Mouse (Mus musculus) MEL (cell line): Measurements from ENCODE around the gene Necab3.

Source experiments
- CTCF ChIP-seq, 3 experiments: IDR thresholded peaks in 2 of 3; conservative IDR thresholded peaks in 1 of 3; 2 replicates each; pipeline ENCODE4 v1.5.1; 2011 to 2012; ENCODE audit warnings: low read length in 3 of 3, low read depth in 2 of 3, mild to moderate bottlenecking in 2 of 3, improper control_type of control experiment in 1 of 3, inconsistent platforms in 1 of 3, mixed read lengths in 1 of 3, moderate library complexity in 1 of 3; ENCODE audit not compliant: control insufficient read depth in 1 of 3, insufficient read depth in 1 of 3, poor library complexity in 1 of 3, severe bottlenecking in 1 of 3
- GATA1 ChIP-seq: IDR thresholded peaks from 2 replicates; pipeline ENCODE4 v1.6.1; 2011; ENCODE audit warnings: low read depth, low read length, improper control_type of control experiment
- HCFC1 ChIP-seq: IDR thresholded peaks from 2 replicates; pipeline ENCODE4 v1.6.1; 2012; ENCODE audit warnings: low read depth, mild to moderate bottlenecking, inconsistent platforms, low read length, improper control_type of control experiment, moderate library complexity
- POLR2A ChIP-seq, 2 experiments: IDR thresholded peaks; 2 replicates each; pipeline ENCODE4 v1.6.1; 2011 to 2012; ENCODE audit warnings: low read length in 2 of 2, mild to moderate bottlenecking in 2 of 2, control low read depth in 1 of 2, improper control_type of control experiment in 1 of 2, low read depth in 1 of 2, moderate library complexity in 1 of 2; ENCODE audit not compliant: control insufficient read depth in 1 of 2, insufficient read depth in 1 of 2, poor library complexity in 1 of 2
- TCF12 ChIP-seq: IDR thresholded peaks from 2 replicates; pipeline ENCODE4 v1.6.1; 2014; ENCODE audit warnings: low read depth, mild to moderate bottlenecking, inconsistent platforms, low read length, improper control_type of control experiment, moderate library complexity
- ZC3H11A ChIP-seq: IDR thresholded peaks from 2 replicates; pipeline ENCODE4 v1.6.1; 2012; ENCODE audit warnings: low read depth, mild to moderate bottlenecking, inconsistent platforms, low read length, improper control_type of control experiment

DNA sequence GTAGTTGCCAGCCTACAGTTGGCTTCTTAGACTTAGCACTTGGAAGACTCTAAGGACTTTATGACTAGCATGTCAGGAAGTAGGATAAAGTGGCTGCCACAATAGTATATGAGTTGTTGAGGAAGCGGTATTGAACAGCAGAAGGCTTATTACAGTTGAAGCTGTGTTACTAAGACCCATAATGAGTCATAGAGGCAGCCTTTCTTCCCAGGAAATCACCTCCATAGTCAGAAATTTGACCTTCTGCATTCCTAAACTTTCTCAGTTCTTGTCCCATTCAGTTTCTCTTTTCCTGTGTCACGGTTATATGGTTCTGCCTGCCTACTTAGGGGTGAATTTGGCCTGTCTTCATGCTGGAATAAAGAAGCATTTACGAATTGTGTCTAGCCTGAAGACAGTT, 41.7 kb downstream of the Necab3 start:
- TF ChIP-seq POLR2A (IDR thresholded peaks at IDR 0.05; ENCODE audit: control insufficient read depth in 1 of 2, insufficient read depth in 1 of 2, low read depth in 1 of 2, low read length in 2 of 2, poor library complexity in 1 of 2) (no peak), TCF12 (no peak), GATA1 (no peak), HCFC1 (no peak), CTCF (IDR thresholded peaks at IDR 0.05 in 2 of 3, conservative IDR thresholded peaks at IDR 0.05 in 1 of 3; ENCODE audit: control insufficient read depth in 1 of 3, insufficient read depth in 1 of 3, low read depth in 2 of 3, low read length in 3 of 3, poor library complexity in 1 of 3, severe bottlenecking in 1 of 3) (no peak), ZC3H11A (no peak)
